ENCODE assay signal across 9 mouse cellular contexts in genomic region chr2:121449545-121450011, GRCm38 (mm10). TPM values are rescaled to one million over a fixed set of nuclear protein-coding genes. Genes with fewer than 3 reads are reported as not detected.
A peak's percentile ranks its signal among the peaks of the same experiment; 100 is the strongest.
DNase-seq lines count a peak whose midpoint lies in the region; ATAC-seq and TF ChIP-seq lines count a peak whose summit lies in the region.
"Had no signal": no experiment of that assay in that cellular context is flagged by ENCODE, and none has a peak within 500 bp of the region (broad histone marks: within the 10 kb centered on the region; RNA-seq: fewer than 3 reads in every experiment).

No protein-coding gene starts in this region.

- no peaks in the 10 kb centered on the region for H3K27me3 ChIP-seq in cerebellum, adult 2 months (ENCODE audit: control insufficient read depth, insufficient read depth, low read length)
- H3K27me3 ChIP-seq in testis, adult 2 months (ENCODE audit: control insufficient read depth, insufficient read depth, low read length): no peaks in the 10 kb centered on the region
- H3K27me3 ChIP-seq in midbrain, embryonic 11.5 days (ENCODE audit: control insufficient read depth, insufficient read depth, low read length): no peaks in the 10 kb centered on the region

- peak; percentile 11 for ATAC-seq in inflammation-experienced regulatory T-cells, adult 6 months
- peak; percentile 69 for ATAC-seq in midbrain, embryonic 11.5 days (ENCODE audit: low FRiP score)
- no peak for ATAC-seq in monocyte, adult 5-6 weeks (replicated peaks; ENCODE audit: insufficient number of reproducible peaks, low FRiP score, low TSS enrichment, poor library complexity, severe bottlenecking)

- no peaks in the 10 kb centered on the region for H3K9me3 ChIP-seq in midbrain, embryonic 11.5 days (ENCODE audit: control insufficient read depth, low read length)

- DNase-seq in cerebellum, adult 2 months: no peak
- DNase-seq in cerebellum, adult 9-11 months: no peak
- DNase-seq in testis, postnatal 14 days (ENCODE audit: low spot score): no peak
- peak; percentile 91 for DNase-seq in midbrain, embryonic 11.5 days (ENCODE audit: low spot score, missing footprints)
- no peak for DNase-seq in right cerebral cortex, postnatal 10 days (ENCODE audit: low spot score in 2 of 2)

- no peak for TF ChIP-seq POLR2A in cerebellum, adult 2 months (IDR thresholded peaks at IDR 0.05; ENCODE audit: borderline replicate concordance, insufficient read depth, low read length)
- no peak; the same call in 1 of the 2 replicates for TF ChIP-seq POLR2A in testis, adult 2 months (IDR thresholded peaks at IDR 0.05; ENCODE audit: control insufficient read depth, low read depth, low read length)

- H3K27ac ChIP-seq in cerebellum, adult 2 months (ENCODE audit: insufficient read depth, low read length): peak overlapping the region; percentile 89
- H3K27ac ChIP-seq in testis, adult 2 months (ENCODE audit: control insufficient read depth, insufficient read depth, low read depth, low read length): peak overlapping the region; percentile 96
- peak overlapping the region; percentile 85 for H3K27ac ChIP-seq in midbrain, embryonic 11.5 days (ENCODE audit: low read depth, low read length)

- WGBS in cerebellum, adult 2 months: under 1% methylated on average over 52 of the region's 54 CpGs
- under 1% methylated on average over 47 of the region's 54 CpGs for WGBS in midbrain, embryonic 11.5 days

- peak overlapping the region; percentile 95 for H3K4me2 ChIP-seq in midbrain, embryonic 11.5 days

- peak overlapping the region; percentile 97 for H3K9ac ChIP-seq in midbrain, embryonic 11.5 days (ENCODE audit: low read length)

- peak overlapping the region; percentile 92 for H3K4me3 ChIP-seq in cerebellum, adult 2 months (replicated peaks; ENCODE audit: insufficient read depth, low read depth, low read length)
- H3K4me3 ChIP-seq in testis, adult 2 months (ENCODE audit: control insufficient read depth, low read depth, low read length): peak overlapping the region; percentile 95
- H3K4me3 ChIP-seq in midbrain, embryonic 11.5 days (ENCODE audit: low read depth, low read length): peak overlapping the region; percentile 98

- H3K4me1 ChIP-seq in cerebellum, adult 2 months (ENCODE audit: control insufficient read depth, insufficient read depth, low read length): no peaks in the 10 kb centered on the region
- peaks cover 8% of the 10 kb centered on the region for H3K4me1 ChIP-seq in testis, adult 2 months (ENCODE audit: control insufficient read depth, insufficient read depth, low read length)
- H3K4me1 ChIP-seq in midbrain, embryonic 11.5 days (ENCODE audit: control insufficient read depth, insufficient read depth, low read length): peaks cover 11% of the 10 kb centered on the region

- no peak for TF ChIP-seq CTCF in cerebellum, adult 2 months (IDR thresholded peaks at IDR 0.05; ENCODE audit: borderline replicate concordance, insufficient read depth, low read depth, low read length)
- no peak for TF ChIP-seq CTCF in testis, adult 2 months (IDR thresholded peaks at IDR 0.05; ENCODE audit: control insufficient read depth, insufficient read depth, insufficient replicate concordance, low read depth, low read length)

- peaks cover 2% of the 10 kb centered on the region for H3K36me3 ChIP-seq in testis, adult 2 months (ENCODE audit: control insufficient read depth, insufficient read depth, low read length)
- H3K36me3 ChIP-seq in midbrain, embryonic 11.5 days (ENCODE audit: control insufficient read depth, insufficient read depth, low read length): 0 out of 2 replicates have a peak, but pooled peaks cover 5% of the 10 kb centered on the region

RNA-seq across cellular contexts. Expression of gene Serf2, which starts 0.6 kb away (rescaled TPM):
- 282 and 303 TPM in 2 replicates for polyA plus RNA-seq in cerebellum, adult 2 months (2012; rRNA removed)
- polyA plus RNA-seq in testis, adult 2 months (2012; rRNA removed): 192 and 208 TPM in 2 replicates
- 1,000 to 10,000 TPM in 1 of 3 experiments, 100 to 1,000 TPM in 2; 695 to 1,210 (median 882) TPM for polyA plus RNA-seq in inflammation-experienced regulatory T-cells, adult 6 months (2017; shearing (Covaris generic))
- polyA plus RNA-seq in midbrain, embryonic 11.5 days (2014; fragmentation: Nextera tagmentation; extraction: Ambion mirVana): 467 and 471 TPM in 2 replicates
- 152 to 251 TPM (median 235 TPM) in 3 replicates for total RNA-seq in monocyte, adult 5-6 weeks (2017)

RNA-seq across cellular contexts. Expression of gene Hypk, which starts 3.5 kb away (rescaled TPM):
- 24.7 and 27.5 TPM in 2 replicates for polyA plus RNA-seq in cerebellum, adult 2 months (2012; rRNA removed)
- 6.6 and 12.2 TPM in 2 replicates for polyA plus RNA-seq in testis, adult 2 months (2012; rRNA removed)
- polyA plus RNA-seq in inflammation-experienced regulatory T-cells, adult 6 months (2017; shearing (Covaris generic)): 100 to 1,000 TPM; 130 to 261 (median 152) TPM
- polyA plus RNA-seq in midbrain, embryonic 11.5 days (2014; fragmentation: Nextera tagmentation; extraction: Ambion mirVana): 118 and 128 TPM in 2 replicates
- 102 to 176 TPM (median 115 TPM) in 3 replicates for total RNA-seq in monocyte, adult 5-6 weeks (2017)

RNA-seq across cellular contexts. Expression of gene Ell3, which starts 5.5 kb away (rescaled TPM):
- 0.08 TPM in 1 of 2 replicates, not detected in the other for polyA plus RNA-seq in cerebellum, adult 2 months (2012; rRNA removed)
- 4.9 and 5.8 TPM in 2 replicates for polyA plus RNA-seq in testis, adult 2 months (2012; rRNA removed)
- polyA plus RNA-seq in inflammation-experienced regulatory T-cells, adult 6 months (2017; shearing (Covaris generic)): 1 to 10 TPM in 1 of 3 experiments, under 1 TPM in 2; 0.63 to 1.8 (median 0.65) TPM
- 2.2 and 2.5 TPM in 2 replicates for polyA plus RNA-seq in midbrain, embryonic 11.5 days (2014; fragmentation: Nextera tagmentation; extraction: Ambion mirVana)
- total RNA-seq in monocyte, adult 5-6 weeks (2017): 1.8 to 4.3 TPM (median 3.0 TPM) in 3 replicates

RNA-seq across cellular contexts. Expression of gene Serinc4, which starts 7.0 kb away (rescaled TPM):
- 0.46 and 0.57 TPM in 2 replicates for polyA plus RNA-seq in cerebellum, adult 2 months (2012; rRNA removed)
- polyA plus RNA-seq in testis, adult 2 months (2012; rRNA removed): 3.1 and 4.4 TPM in 2 replicates
- polyA plus RNA-seq in inflammation-experienced regulatory T-cells, adult 6 months (2017; shearing (Covaris generic)): under 1 TPM in 1 of 3 experiments, not detected in 2; 0.62 TPM
- polyA plus RNA-seq in midbrain, embryonic 11.5 days (2014; fragmentation: Nextera tagmentation; extraction: Ambion mirVana): 0.48 and 0.77 TPM in 2 replicates
- 6.2 to 6.5 TPM (median 6.3 TPM) in 3 replicates for total RNA-seq in monocyte, adult 5-6 weeks (2017)
- total RNA-seq: heart, adult 18-20 months had no signal

RNA-seq across cellular contexts. Expression of gene Mfap1b, which starts 24.3 kb away (rescaled TPM):
- 29.0 and 29.7 TPM in 2 replicates for polyA plus RNA-seq in cerebellum, adult 2 months (2012; rRNA removed)
- 4.0 and 4.5 TPM in 2 replicates for polyA plus RNA-seq in testis, adult 2 months (2012; rRNA removed)
- 100 to 1,000 TPM in 1 of 3 experiments, 10 to 100 TPM in 2; 80.6 to 133 (median 99.1) TPM for polyA plus RNA-seq in inflammation-experienced regulatory T-cells, adult 6 months (2017; shearing (Covaris generic))
- polyA plus RNA-seq in midbrain, embryonic 11.5 days (2014; fragmentation: Nextera tagmentation; extraction: Ambion mirVana): 69.1 and 76.0 TPM in 2 replicates
- 89.4 to 102 TPM (median 99.0 TPM) in 3 replicates for total RNA-seq in monocyte, adult 5-6 weeks (2017)
